Mouse (Mus musculus) stomach, postnatal 0 days (tissue): ENCODE measurements around the gene Mlana.

Source experiments
- CTCF ChIP-seq: IDR thresholded peaks from 2 replicates; pipeline ENCODE4 v1.5.1; 2016; ENCODE audit warnings: antibody characterized with exemption, low read depth, mild to moderate bottlenecking, moderate library complexity
- EP300 ChIP-seq: optimal IDR thresholded peaks from 2 replicates; pipeline ENCODE3; 2016; ENCODE audit warnings: antibody characterized with exemption

DNA sequence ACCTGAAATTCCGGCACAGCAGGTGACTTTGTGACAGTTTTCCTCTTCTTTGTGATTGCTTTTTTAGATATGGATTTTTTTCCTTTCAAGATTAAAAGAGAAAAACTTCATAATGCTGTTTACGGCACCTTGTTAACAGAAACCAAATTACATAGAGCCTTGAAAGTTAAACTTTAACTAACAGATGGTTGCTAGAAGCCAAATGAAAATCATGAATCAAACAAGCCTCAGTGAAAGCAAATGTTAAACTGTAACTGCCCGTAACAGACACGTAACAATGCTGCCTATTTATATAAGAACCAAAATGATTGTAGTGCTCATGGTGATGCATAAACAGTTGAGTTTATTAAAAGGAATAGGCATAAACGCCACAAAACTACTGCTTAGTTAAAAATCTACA, 45.9 kb downstream of the Mlana start:
- TF ChIP-seq CTCF = no peak
- TF ChIP-seq EP300 = no peak
